Mouse (Mus musculus) bone marrow, adult 2 months (tissue): Measurements from ENCODE around the gene Abcg3. TPM values are rescaled to one million over a fixed set of nuclear protein-coding genes. Genes with fewer than 3 reads are reported as not detected.
"Not testable (repeated sequence)": the region's sequence is repeated elsewhere in the genome, so short reads cannot be mapped to it uniquely, and the experiment has no call there.

Experiments used
- H3K27ac ChIP-seq: fragments of 200-500 bp; 2 replicates; pipeline ENCODE4 v1.5.1; 2012; ENCODE audit warnings: low read depth, mild to moderate bottlenecking, control low read depth, inconsistent platforms, low read length; ENCODE audit not compliant: control insufficient read depth, poor library complexity, insufficient read depth
- H3K4me1 ChIP-seq: fragments of 200-500 bp; 2 replicates; pipeline ENCODE4 v1.6.1; 2011; ENCODE audit warnings: low read length; ENCODE audit not compliant: control insufficient read depth, insufficient read depth
- H3K4me3 ChIP-seq: fragments of 200-500 bp; replicated peaks from 2 replicates; pipeline ENCODE3; 2011; ENCODE audit warnings: mild to moderate bottlenecking, low read depth, low read length, control low read depth; ENCODE audit not compliant: control insufficient read depth
- CTCF ChIP-seq: fragments of 200-500 bp; IDR thresholded peaks from 2 replicates; pipeline ENCODE4 v1.5.1; 2011; ENCODE audit warnings: low read length, control low read depth; ENCODE audit not compliant: control insufficient read depth, insufficient read depth
- POLR2A ChIP-seq: fragments of 200-500 bp; IDR thresholded peaks from 2 replicates; pipeline ENCODE4 v1.6.1; 2011; ENCODE audit warnings: low read depth, mild to moderate bottlenecking, control low read depth, low read length, borderline replicate concordance; ENCODE audit not compliant: control insufficient read depth
- WGBS: fragments of 180-500 bp; shearing (Covaris S2); methylation state at CpG from one replicate; pipeline ENCODE4 v1.1.7; 2018; 5-methylcytosine and 5-hydroxymethylcytosine counted together
- polyA plus RNA-seq: library from polyadenylated mRNA; stranded (reverse); fragments of >200 nt; gene quantifications from 2 replicates; pipeline ENCODE4 v1.2.4, GENCODE M21; 2011; ENCODE audit warnings: low replicate concordance; ENCODE audit not compliant: missing spikeins, insufficient read depth, insufficient read length

Abcg3 gene
- polyA plus RNA-seq, 1 experiment: 6.8 TPM

GRCm38 (mm10) chr5:104958141-104958793 is 24.3 kb downstream of the Abcg3 start:
- no peak for TF ChIP-seq POLR2A
- TF ChIP-seq CTCF: no peak
- 4% methylated on average over 2 of the region's 2 CpGs for WGBS

GRCm38 (mm10) chr5:104955208-104955607 is 27.3 kb downstream of the Abcg3 start:
- H3K4me3 ChIP-seq: no peak overlapping the region
- WGBS: 83% methylated on average over 3 of the region's 3 CpGs
- peaks cover 2% of the 10 kb centered on the region; the same call in 1 of the 2 replicates for H3K4me1 ChIP-seq
- TF ChIP-seq CTCF (no peak), POLR2A (no peak)
- H3K27ac ChIP-seq: no peak overlapping the region

More at GRCm38 (mm10) chr5:104958141-104958793, 24.3 kb downstream of the Abcg3 start:
- Histone ChIP-seq H3K27ac (peak overlapping the region; percentile 84), H3K4me3 (no peak overlapping the region), H3K4me1 (peaks cover 2% of the 10 kb centered on the region; the same call in 1 of the 2 replicates)

DNA sequence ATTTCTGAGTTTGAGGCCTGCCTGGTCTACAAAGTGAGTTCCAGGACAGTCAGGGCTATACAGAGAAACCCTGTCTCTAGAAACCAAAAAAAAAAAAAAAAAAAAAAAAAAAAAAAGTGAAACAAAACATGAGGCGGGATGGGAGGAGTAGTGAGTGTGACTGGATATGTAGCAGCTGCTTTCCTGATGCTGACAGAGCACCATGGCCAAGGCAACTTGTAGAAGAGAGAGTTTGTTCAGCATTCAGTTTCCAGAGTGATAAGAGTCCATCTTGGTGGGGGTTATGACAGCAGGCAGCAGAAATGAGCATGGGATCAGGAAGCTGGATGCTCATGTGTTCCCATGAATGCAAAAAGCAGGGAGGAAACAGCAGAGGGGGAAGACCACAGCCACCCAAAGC is 35.6 kb downstream of the Abcg3 start:
- no peak overlapping the region for H3K4me3 ChIP-seq
- WGBS: 72% methylated on average over 1 of the region's 1 CpGs
- no peaks in the 10 kb centered on the region for H3K4me1 ChIP-seq
- no peak overlapping the region for H3K27ac ChIP-seq
- TF ChIP-seq POLR2A (no peak), CTCF (no peak)

DNA sequence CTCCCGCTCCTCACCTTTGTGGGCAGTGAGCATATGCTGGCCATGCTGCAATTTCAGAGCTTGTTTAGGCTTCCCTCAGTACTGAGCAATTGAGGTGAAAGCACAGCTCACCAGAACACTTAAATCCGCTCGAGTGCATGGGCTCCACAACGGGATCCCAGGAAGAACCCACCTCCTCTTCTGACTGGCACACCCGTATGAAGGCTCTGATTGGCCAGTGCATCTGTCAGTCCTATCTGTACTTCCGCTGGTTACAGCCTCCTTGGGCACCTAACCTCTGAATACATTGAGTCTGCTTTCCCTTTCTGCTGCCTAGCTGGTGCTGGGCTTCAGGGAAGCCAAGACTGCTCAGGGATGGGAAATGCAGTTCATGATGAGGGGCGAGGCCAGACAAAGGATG is 48.4 kb downstream of the Abcg3 start:
- Histone ChIP-seq H3K4me3 (no peak overlapping the region), H3K27ac (no peak overlapping the region), H3K4me1 (no peaks in the 10 kb centered on the region)
- WGBS: 79% methylated on average over 7 of the region's 7 CpGs
- TF ChIP-seq CTCF (no peak), POLR2A (no peak)

DNA sequence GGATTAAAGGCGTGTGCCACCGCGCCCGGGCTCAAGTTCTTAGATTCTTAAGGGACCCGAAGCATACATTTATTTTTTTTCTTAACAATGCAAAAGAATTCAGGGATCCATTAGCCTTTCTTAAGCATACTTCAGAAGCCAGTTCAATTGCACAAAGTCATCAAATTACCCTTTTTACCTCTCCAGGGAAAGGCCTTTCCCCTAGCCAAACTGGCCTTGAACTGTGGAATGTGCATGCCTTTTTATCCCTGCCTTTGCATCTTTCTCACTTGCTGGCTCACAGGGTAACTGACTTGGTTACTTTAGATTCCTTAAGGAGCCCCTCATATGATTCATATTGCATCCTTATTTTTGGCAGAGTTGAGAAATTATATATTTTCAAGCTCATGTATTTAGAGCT is 76.0 kb downstream of the Abcg3 start:
- not testable (repeated sequence) for H3K4me3 ChIP-seq, H3K27ac ChIP-seq, H3K4me1 ChIP-seq
- WGBS: 86% methylated on average over 5 of the region's 5 CpGs

Other genes starting within 250 kb of the Abcg3 start
- 1.2 and 4.6 TPM in 2 replicates for gene Zfp951, start 122.6 kb downstream of the Abcg3 start, polyA plus RNA-seq
- gene Gbp9, start 156.8 kb upstream of the Abcg3 start, polyA plus RNA-seq: 10.5 and 14.5 TPM in 2 replicates
- gene Gbp8, start 156.8 kb upstream of the Abcg3 start, polyA plus RNA-seq: 5.5 and 11.3 TPM in 2 replicates
- gene Gbp4, start 156.9 kb upstream of the Abcg3 start, polyA plus RNA-seq: 3.6 and 4.6 TPM in 2 replicates